Mouse (Mus musculus) forebrain, embryonic 10.5 days (tissue): ENCODE measurements around the gene Ifi208. TPM values are rescaled to one million over a fixed set of nuclear protein-coding genes. Genes with fewer than 3 reads are reported as not detected.
"Not testable (repeated sequence)": the region's sequence is repeated elsewhere in the genome, so short reads cannot be mapped to it uniquely, and the experiment has no call there.

ENCODE experiments used
- DNase-seq: peaks from one replicate; pipeline ENCODE4 v3.0.0-alpha.2; 2017; ENCODE audit warnings: low spot score; ENCODE audit errors: extremely low spot score
- H3K27ac ChIP-seq: fragments of 300-500 bp; sonication (generic); 2 replicates; pipeline ENCODE4 v1.5.1; 2016; ENCODE audit warnings: mild to moderate bottlenecking
- H3K27me3 ChIP-seq: fragments of 300-500 bp; sonication (generic); 2 replicates; pipeline ENCODE4 v1.6.1; 2016; ENCODE audit warnings: mild to moderate bottlenecking; ENCODE audit not compliant: poor library complexity, severe bottlenecking
- H3K36me3 ChIP-seq: fragments of 300-500 bp; sonication (generic); replicated peaks from 2 replicates; pipeline ENCODE4 v1.6.1; 2016; ENCODE audit warnings: mild to moderate bottlenecking, moderate library complexity
- H3K4me1 ChIP-seq: fragments of 300-500 bp; sonication (generic); 2 replicates; pipeline ENCODE4 v1.6.1; 2016
- H3K4me3 ChIP-seq: fragments of 300-500 bp; sonication (generic); 2 replicates; pipeline ENCODE4 v1.5.1; 2016; ENCODE audit warnings: mild to moderate bottlenecking, moderate library complexity
- H3K9me3 ChIP-seq: fragments of 300-500 bp; sonication (generic); 2 replicates; pipeline ENCODE4 v1.6.1; 2016; ENCODE audit warnings: mild to moderate bottlenecking, moderate library complexity
- whole genome bisulfite sequencing: fragments of 180-500 bp; shearing (Covaris S2); methylation state at CpG from one replicate; pipeline ENCODE4 v1.1.7; 2016; 5-methylcytosine and 5-hydroxymethylcytosine counted together
- polyA plus RNA-seq: library from polyadenylated mRNA; unstranded; fragments of >200 nt; fragmentation: Nextera tagmentation; extraction: Ambion mirVana; gene quantifications from 2 replicates; pipeline ENCODE4 v1.2.1, GENCODE M21; 2016

Ifi208 gene
- polyA plus RNA-seq, result not detected in 2 replicates

DNA sequence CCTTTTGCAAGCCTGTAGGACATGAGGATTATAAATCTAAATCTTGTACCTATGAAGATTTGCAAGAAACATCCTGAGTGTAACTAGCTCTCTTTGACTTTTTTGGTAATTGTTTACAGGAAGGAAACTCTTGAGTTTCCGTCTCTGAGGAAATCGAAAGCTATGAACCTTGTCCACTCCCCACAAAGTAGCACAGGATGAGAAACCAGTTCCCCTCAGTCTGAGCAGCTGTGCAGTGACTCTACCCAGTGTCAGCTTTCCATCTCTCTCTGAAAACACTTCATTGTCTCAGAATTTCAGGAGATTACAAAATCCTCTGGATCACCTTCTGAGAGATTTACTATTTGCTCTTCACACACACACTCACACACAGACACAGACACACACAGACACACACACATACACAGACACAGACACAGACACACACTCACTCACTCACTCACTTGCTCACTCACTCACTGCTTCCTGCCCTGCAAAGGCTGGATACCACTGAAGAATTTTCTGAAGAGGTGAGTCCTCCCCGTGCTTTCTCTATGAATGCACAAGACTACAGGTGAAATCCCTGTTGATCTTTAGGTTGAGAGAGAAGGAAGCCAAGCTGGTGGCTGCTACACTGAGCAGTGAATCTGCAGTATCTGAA, at the start of gene Ifi208:
Gene Ifi208 (plus strand): TSS at position 218 of the 640 bp plus-strand sequence.
- not testable (repeated sequence) for H3K9me3 ChIP-seq, DNase-seq, H3K36me3 ChIP-seq, H3K27me3 ChIP-seq, H3K27ac ChIP-seq, H3K4me1 ChIP-seq, H3K4me3 ChIP-seq
- WGBS, result 61% methylated on average over 3 of the region's 3 CpGs

- WGBS, result 85% methylated on average over 2 of the region's 2 CpGs
Observed at GRCm38 (mm10) chr1:173624052-173624451, 49.4 kb upstream of the Ifi208 start.

DNA sequence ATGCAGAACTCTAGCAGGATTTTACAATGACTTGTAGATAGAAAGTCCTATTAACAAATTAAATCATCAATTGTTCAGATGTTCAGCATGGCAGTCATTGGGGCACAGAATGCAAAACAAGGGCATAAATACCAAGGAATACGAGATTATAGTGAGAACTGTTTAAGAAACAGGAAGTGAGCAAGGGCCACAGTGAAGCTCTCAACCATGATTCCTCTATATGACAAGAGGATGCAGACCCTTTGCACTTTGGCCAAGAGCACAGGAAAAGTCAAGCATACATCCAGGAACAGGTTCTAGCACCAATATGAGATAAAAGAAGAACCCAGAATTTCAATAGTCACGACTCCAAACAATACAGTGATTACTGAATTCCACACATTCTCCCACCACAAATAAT, 46.8 kb upstream of the Ifi208 start:
- Histone ChIP-seq H3K27ac (no peak overlapping the region), H3K27me3 (no peaks in the 10 kb centered on the region), H3K4me1 (no peaks in the 10 kb centered on the region), H3K9me3 (no peaks in the 10 kb centered on the region), H3K4me3 (no peak overlapping the region), H3K36me3 (no peaks in the 10 kb centered on the region)
- no peak for DNase-seq
- 78% methylated on average over 2 of the region's 2 CpGs for WGBS

More at GRCm38 (mm10) chr1:173624052-173624451, 49.4 kb upstream of the Ifi208 start:
- Histone ChIP-seq H3K27me3 (no peaks in the 10 kb centered on the region), H3K4me3 (no peak overlapping the region), H3K27ac (no peak overlapping the region), H3K36me3 (no peaks in the 10 kb centered on the region), H3K4me1 (no peaks in the 10 kb centered on the region), H3K9me3 (no peaks in the 10 kb centered on the region)
- DNase-seq, result no peak

DNA sequence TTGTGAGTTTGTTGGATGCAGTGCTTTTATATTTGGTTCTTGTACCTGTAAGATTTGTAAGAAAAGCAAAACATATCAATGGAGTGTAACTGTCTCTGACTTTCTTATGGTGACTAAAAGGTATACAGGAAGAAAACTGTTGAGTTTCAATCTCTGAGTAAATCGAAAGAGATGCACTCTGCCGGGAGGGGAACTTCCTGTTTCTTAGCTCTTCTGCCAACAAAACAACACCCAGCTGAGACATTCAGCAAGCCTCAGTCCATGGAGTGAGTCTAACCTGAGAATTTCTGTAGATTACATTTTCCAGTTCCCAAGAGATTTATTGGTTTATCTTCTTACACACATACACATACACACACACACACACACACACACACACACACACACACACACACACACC, 42.9 kb upstream of the Ifi208 start, which contains the start of gene Ifi209:
Gene Ifi209 (plus strand): TSS at position 296 of the 400 bp plus-strand sequence.
- H3K4me3 ChIP-seq, DNase-seq, H3K27ac ChIP-seq, H3K36me3 ChIP-seq, H3K27me3 ChIP-seq, H3K4me1 ChIP-seq, H3K9me3 ChIP-seq: not testable (repeated sequence)
- WGBS, result 89% methylated on average over 2 of the region's 2 CpGs

- Histone ChIP-seq H3K27me3 (no peaks in the 10 kb centered on the region), H3K4me1 (no peaks in the 10 kb centered on the region), H3K4me3 (no peak overlapping the region), H3K27ac (no peak overlapping the region), H3K36me3 (no peaks in the 10 kb centered on the region), H3K9me3 (no peaks in the 10 kb centered on the region)
- no peak for DNase-seq
- WGBS, result 91% methylated on average over 5 of the region's 5 CpGs
Observed at GRCm38 (mm10) chr1:173633969-173634645, 39.4 kb upstream of the Ifi208 start.

DNA sequence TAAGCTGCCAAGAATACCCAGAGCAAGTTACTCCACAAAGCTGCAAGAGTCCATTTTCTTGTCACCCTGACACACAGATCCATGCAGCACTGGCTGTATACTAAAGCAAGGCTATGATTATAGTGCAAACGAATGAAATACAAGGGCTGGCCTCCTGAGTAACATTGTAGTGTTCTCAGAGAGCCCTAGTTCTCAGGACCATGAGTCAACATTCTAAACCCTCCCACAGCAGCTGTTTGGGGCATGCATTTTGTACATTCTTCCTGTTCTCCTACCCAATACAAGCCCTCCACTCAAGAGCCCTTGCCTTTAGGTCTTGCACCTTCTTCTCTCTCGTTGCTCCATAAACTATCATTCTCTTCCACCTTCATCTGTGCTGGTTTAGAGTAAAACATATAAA, 28.1 kb upstream of the Ifi208 start:
- no peak overlapping the region for H3K4me3 ChIP-seq
- no peaks in the 10 kb centered on the region for H3K27me3 ChIP-seq
- no peaks in the 10 kb centered on the region for H3K4me1 ChIP-seq
- no peak for DNase-seq
- no peak overlapping the region for H3K27ac ChIP-seq
- no peaks in the 10 kb centered on the region for H3K36me3 ChIP-seq
- no peaks in the 10 kb centered on the region for H3K9me3 ChIP-seq
- 79% methylated on average over 2 of the region's 2 CpGs for WGBS

GRCm38 (mm10) chr1:173657973-173658372, 15.5 kb upstream of the Ifi208 start:
- WGBS, result 93% methylated on average over 4 of the region's 4 CpGs
- H3K27me3 ChIP-seq, result no peaks in the 10 kb centered on the region
- no peak overlapping the region for H3K27ac ChIP-seq
- no peaks in the 10 kb centered on the region for H3K4me1 ChIP-seq
- no peaks in the 10 kb centered on the region for H3K9me3 ChIP-seq
- H3K36me3 ChIP-seq, result no peaks in the 10 kb centered on the region
- DNase-seq, result no peak
- no peak overlapping the region for H3K4me3 ChIP-seq

DNA sequence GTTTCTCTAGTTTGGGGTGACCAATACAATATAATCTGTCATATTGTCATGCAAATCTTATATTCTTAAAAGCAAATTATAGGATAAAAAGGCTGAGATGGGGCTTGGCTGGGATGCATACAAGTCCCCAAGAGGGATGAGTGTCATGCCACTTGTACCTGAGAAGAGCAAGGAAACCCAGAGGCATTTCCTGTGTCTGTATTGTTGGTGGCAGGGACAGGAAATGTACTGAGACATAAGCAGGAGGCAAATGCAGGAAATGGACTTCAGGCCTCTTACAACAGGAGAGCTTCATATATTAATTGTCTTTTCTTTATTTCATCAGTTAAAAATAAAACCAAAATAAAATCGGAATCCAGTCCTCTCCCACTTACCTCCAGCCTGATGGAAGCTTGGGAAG, 5.1 kb downstream of the Ifi208 start:
- not testable (repeated sequence) for H3K4me3 ChIP-seq, H3K27me3 ChIP-seq, H3K27ac ChIP-seq, H3K9me3 ChIP-seq, H3K36me3 ChIP-seq, DNase-seq, H3K4me1 ChIP-seq
- WGBS, result 91% methylated on average over 1 of the region's 1 CpGs

- H3K27me3 ChIP-seq, result no peaks in the 10 kb centered on the region
- no peak for DNase-seq
- no peaks in the 10 kb centered on the region for H3K4me1 ChIP-seq
- H3K27ac ChIP-seq, result no peak overlapping the region
- H3K9me3 ChIP-seq, result no peaks in the 10 kb centered on the region
- H3K36me3 ChIP-seq, result no peaks in the 10 kb centered on the region
- 92% methylated on average over 1 of the region's 1 CpGs for WGBS
- H3K4me3 ChIP-seq, result no peak overlapping the region
Observed at GRCm38 (mm10) chr1:173694270-173694669, 20.8 kb downstream of the Ifi208 start.

GRCm38 (mm10) chr1:173733219-173733618, 59.7 kb downstream of the Ifi208 start:
- DNase-seq, result no peak
- Histone ChIP-seq H3K4me3 (no peak overlapping the region), H3K4me1 (no peaks in the 10 kb centered on the region), H3K27me3 (no peaks in the 10 kb centered on the region), H3K27ac (no peak overlapping the region), H3K9me3 (no peaks in the 10 kb centered on the region), H3K36me3 (no peaks in the 10 kb centered on the region)
- 44% methylated on average over 7 of the region's 7 CpGs for WGBS

GRCm38 (mm10) chr1:173735015-173735414, 61.5 kb downstream of the Ifi208 start:
- not testable (repeated sequence) for DNase-seq, H3K9me3 ChIP-seq, H3K36me3 ChIP-seq, H3K4me1 ChIP-seq, H3K27ac ChIP-seq, H3K4me3 ChIP-seq, H3K27me3 ChIP-seq
- WGBS, result 93% methylated on average over 4 of the region's 4 CpGs

DNA sequence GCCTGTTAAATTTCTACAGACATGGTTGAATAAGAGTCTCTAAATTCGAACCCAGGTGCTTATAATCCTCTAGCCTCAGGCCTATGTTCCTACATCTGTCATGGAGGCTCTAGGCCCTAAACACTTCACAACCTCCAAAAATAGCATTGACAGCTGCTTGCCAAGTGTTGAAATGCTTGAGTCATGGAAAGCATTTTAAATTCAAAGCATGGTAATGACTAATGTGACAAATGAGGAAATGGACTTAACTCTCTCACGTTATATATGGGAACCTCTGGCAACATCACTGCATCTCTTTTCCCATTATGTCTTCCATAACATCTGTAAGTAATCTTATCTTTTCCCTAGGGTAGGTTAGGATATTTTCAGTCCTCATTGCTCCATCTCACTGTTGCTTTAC, 63.5 kb downstream of the Ifi208 start:
- Histone ChIP-seq H3K4me3 (no peak overlapping the region), H3K36me3 (no peaks in the 10 kb centered on the region), H3K9me3 (no peaks in the 10 kb centered on the region), H3K27ac (no peak overlapping the region), H3K27me3 (no peaks in the 10 kb centered on the region), H3K4me1 (no peaks in the 10 kb centered on the region)
- DNase-seq, result no peak
- WGBS, result 82% methylated on average over 2 of the region's 2 CpGs

DNA sequence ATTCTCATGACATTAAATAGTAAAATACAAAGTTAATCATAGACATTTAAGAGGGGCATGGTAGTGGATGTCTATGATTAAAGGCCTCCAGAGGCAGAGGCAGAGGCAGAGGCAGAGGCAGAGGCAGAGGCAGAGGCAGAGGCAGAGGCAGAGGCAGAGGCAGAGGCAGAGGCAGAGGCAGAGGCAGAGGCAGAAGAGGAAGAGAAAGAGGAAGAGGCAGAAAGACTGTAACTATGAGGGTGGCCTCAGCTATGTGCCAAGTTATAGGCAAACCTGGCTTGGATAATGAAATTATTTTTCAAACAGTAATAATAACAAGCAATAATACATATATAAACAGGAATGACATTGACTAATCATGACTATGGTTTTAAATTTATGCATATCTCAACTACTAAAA, 67.1 kb downstream of the Ifi208 start:
- H3K27me3 ChIP-seq, result no peaks in the 10 kb centered on the region
- no peaks in the 10 kb centered on the region for H3K36me3 ChIP-seq
- H3K9me3 ChIP-seq, result no peaks in the 10 kb centered on the region
- no peak overlapping the region for H3K4me3 ChIP-seq
- H3K4me1 ChIP-seq, result no peaks in the 10 kb centered on the region
- H3K27ac ChIP-seq, result no peak overlapping the region
- no peak for DNase-seq
